Mouse (Mus musculus): ENCODE measurements around the gene Speg. TPM values are rescaled to one million over a fixed set of nuclear protein-coding genes. Genes with fewer than 3 reads are reported as not detected.

The Speg gene
- polyA plus RNA-seq (2015; fragmentation: Nextera tagmentation; extraction: Ambion mirVana), result 15.9 and 16.0 TPM in 2 replicates

DNA sequence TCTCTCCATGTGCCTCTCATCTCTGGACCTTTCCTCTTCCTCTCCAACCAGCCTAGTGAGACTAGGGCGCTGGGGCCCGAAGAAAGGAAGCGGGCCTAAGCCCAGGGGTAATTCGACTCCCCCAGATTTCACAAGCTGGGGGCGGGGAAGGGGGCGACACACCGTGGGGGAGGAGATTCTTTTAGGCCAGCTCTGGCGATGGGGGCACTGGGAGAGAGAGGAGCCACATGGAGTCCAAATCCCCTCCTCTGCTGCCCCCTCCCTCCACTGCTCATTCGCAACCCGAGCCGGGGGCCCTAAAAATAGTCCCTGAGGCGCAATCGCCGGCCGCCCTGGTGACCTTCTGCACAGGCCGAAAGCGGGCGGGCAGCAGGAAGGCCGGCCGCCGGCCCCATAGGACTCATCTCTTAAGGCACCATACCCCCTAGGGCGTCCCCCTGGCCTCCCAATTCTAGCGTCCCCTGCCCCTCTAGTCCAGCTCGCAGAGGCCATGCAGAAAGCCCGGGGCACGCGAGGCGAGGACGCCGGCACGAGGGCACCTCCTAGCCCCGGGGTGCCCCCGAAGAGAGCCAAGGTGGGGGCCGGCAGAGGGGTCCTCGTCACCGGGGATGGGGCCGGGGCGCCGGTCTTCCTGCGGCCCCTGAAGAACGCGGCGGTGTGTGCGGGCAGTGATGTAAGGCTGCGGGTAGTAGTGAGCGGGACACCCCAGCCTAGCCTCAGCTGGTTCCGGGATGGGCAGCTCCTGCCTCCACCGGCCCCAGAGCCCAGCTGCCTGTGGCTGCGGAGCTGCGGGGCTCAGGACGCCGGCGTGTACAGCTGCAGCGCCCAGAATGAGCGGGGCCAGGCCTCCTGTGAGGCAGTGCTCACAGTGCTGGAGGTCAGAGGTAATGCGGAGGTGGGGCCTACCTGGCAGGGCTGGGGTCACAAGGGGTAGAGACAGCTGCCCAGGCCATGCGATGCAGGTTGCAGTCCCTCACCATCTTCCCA, at the start of gene Speg:
Gene Speg, plus strand, starts transcription at position 348 of the 987 bp plus-strand sequence.
- H3K4me2 ChIP-seq, result peak within 1 kb of the TSS; percentile 52
- no peaks in the 10 kb centered on the region for H3K9me3 ChIP-seq
- no peak within 1 kb of the TSS for H3K27ac ChIP-seq
- no peaks in the 10 kb centered on the region for H3K36me3 ChIP-seq
- ATAC-seq (ENCODE audit: low FRiP score), result 0 out of 2 replicates have a peak, but pooled peaks have one; percentile 1
- peak within 1 kb of the TSS; percentile 64 for H3K9ac ChIP-seq
- H3K4me1 ChIP-seq (replicated peaks), result peaks cover 19% of the 10 kb centered on the region
- H3K4me3 ChIP-seq, result peak within 1 kb of the TSS; percentile 22
- peaks cover 62% of the 10 kb centered on the region for H3K27me3 ChIP-seq
- 6% methylated on average over 56 of the region's 57 CpGs for WGBS

DNA sequence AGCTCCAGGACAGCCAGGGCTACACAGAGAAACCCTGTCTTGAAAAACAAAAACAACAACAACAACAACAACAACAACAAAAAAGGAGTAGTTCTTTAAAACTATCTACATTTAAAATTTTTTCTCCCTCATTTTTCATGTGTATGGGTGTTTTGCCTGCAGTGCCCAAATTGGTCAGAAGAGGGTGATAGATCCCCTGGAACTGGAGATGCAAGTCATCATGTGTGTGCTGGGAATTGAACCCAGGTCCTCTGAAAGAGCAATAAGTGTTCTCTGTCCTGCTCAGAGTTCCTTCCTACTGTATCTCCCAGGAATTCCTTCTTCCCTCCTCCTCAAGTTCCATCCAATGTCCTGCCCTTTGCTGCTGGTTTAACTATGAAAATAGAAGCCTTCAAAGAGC, 47.6 kb upstream of the Speg start:
- Histone ChIP-seq H3K9ac (no peak overlapping the region), H3K27ac (no peak overlapping the region), H3K9me3 (no peaks in the 10 kb centered on the region), H3K27me3 (peaks cover 4% of the 10 kb centered on the region; the same call in 1 of the 2 replicates), H3K4me1 (replicated peaks) (no peaks in the 10 kb centered on the region), H3K4me3 (no peak overlapping the region), H3K4me2 (no peak overlapping the region), H3K36me3 (no peaks in the 10 kb centered on the region)
- ATAC-seq (ENCODE audit: low FRiP score), result no peak

- no peak for ATAC-seq (ENCODE audit: low FRiP score)
- Histone ChIP-seq H3K4me3 (no peak overlapping the region), H3K36me3 (no peaks in the 10 kb centered on the region), H3K4me2 (no peak overlapping the region), H3K27ac (no peak overlapping the region), H3K9me3 (no peaks in the 10 kb centered on the region), H3K27me3 (peaks cover 4% of the 10 kb centered on the region; the same call in 1 of the 2 replicates), H3K4me1 (replicated peaks) (no peaks in the 10 kb centered on the region), H3K9ac (no peak overlapping the region)
- 87% methylated on average over 1 of the region's 1 CpGs for WGBS
Measured at GRCm38 (mm10) chr1:75331271-75331670, 43.8 kb upstream of the Speg start.

DNA sequence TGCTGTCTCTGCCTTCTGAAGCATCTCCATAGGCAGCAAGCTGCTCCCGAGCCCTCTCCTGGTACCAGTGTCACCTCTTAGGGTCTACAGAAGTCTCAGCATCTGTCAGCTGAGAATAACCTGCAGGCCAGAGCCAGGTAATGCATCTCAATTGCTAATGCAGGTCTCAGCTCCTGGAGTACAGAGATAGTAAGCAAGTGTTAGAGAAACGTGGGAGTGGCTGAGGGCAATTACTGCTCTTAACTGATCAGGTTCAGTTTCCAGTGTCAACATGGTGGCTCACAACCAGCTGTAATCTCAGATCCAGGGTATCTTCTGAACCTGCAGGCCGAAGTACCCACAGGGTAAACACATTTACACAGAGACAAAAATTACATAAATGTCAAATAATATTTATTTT, 38.6 kb upstream of the Speg start:
- H3K4me1 ChIP-seq (replicated peaks), result peaks cover 25% of the 10 kb centered on the region
- no peak overlapping the region for H3K9ac ChIP-seq
- no peak overlapping the region for H3K4me2 ChIP-seq
- no peaks in the 10 kb centered on the region for H3K27me3 ChIP-seq
- no peaks in the 10 kb centered on the region for H3K9me3 ChIP-seq
- ATAC-seq (ENCODE audit: low FRiP score), result no peak
- no peaks in the 10 kb centered on the region for H3K36me3 ChIP-seq
- H3K27ac ChIP-seq, result no peak overlapping the region
- WGBS, result 79% methylated on average over 3 of the region's 3 CpGs
- no peak overlapping the region for H3K4me3 ChIP-seq

DNA sequence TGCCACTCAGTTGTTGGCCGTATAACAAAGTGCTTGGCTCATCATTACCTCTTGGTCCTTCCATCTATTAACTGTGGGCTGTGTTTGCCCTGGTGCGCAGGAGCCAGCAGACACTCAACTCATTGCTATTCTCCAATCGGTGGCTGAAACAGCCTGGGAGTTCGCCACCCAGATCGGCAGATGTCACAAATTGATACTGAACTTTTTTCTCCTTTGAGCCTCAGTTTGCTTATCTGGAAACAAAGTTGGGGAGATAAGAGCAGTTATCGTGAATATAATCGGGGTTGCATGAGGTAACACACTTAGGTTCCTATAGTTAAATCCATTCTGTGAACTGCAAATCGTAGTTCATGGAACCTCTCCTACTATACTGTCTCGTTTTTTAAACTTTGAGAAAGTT, 38.0 kb upstream of the Speg start:
- H3K27me3 ChIP-seq, result peaks cover 4% of the 10 kb centered on the region; the same call in 1 of the 2 replicates
- no peaks in the 10 kb centered on the region for H3K9me3 ChIP-seq
- peaks cover 25% of the 10 kb centered on the region for H3K4me1 ChIP-seq (replicated peaks)
- no peak overlapping the region for H3K4me2 ChIP-seq
- no peak overlapping the region for H3K9ac ChIP-seq
- 83% methylated on average over 9 of the region's 9 CpGs for WGBS
- H3K4me3 ChIP-seq, result no peak overlapping the region
- no peak for ATAC-seq (ENCODE audit: low FRiP score)
- H3K36me3 ChIP-seq, result no peaks in the 10 kb centered on the region
- H3K27ac ChIP-seq, result no peak overlapping the region

- Histone ChIP-seq H3K9ac (peak overlapping the region; percentile 29), H3K4me1 (replicated peaks) (peaks cover 25% of the 10 kb centered on the region), H3K4me3 (no peak overlapping the region), H3K27me3 (peaks cover 5% of the 10 kb centered on the region; the same call in 1 of the 2 replicates), H3K4me2 (no peak overlapping the region), H3K27ac (peak overlapping the region; percentile 79), H3K36me3 (no peaks in the 10 kb centered on the region), H3K9me3 (no peaks in the 10 kb centered on the region)
- ATAC-seq (ENCODE audit: low FRiP score), result peak; percentile 29; the same call in 1 of the 2 replicates
- WGBS, result 29% methylated on average over 11 of the region's 11 CpGs
Measured at GRCm38 (mm10) chr1:75338091-75338694, 36.9 kb upstream of the Speg start.

- peak overlapping the region; percentile 15; the same call in 1 of the 2 replicates for H3K9ac ChIP-seq
- peaks cover 28% of the 10 kb centered on the region for H3K4me1 ChIP-seq (replicated peaks)
- H3K4me2 ChIP-seq, result no peak overlapping the region
- H3K27me3 ChIP-seq, result peaks cover 5% of the 10 kb centered on the region; the same call in 1 of the 2 replicates
- WGBS, result 26% methylated on average over 9 of the region's 9 CpGs
- H3K36me3 ChIP-seq, result no peaks in the 10 kb centered on the region
- H3K27ac ChIP-seq, result peak overlapping the region; percentile 79
- no peaks in the 10 kb centered on the region for H3K9me3 ChIP-seq
- no peak overlapping the region for H3K4me3 ChIP-seq
- peak; percentile 62; the same call in 1 of the 2 replicates for ATAC-seq (ENCODE audit: low FRiP score)
Measured at GRCm38 (mm10) chr1:75339337-75339736, 35.8 kb upstream of the Speg start.

GRCm38 (mm10) chr1:75340519-75340918, 34.6 kb upstream of the Speg start:
- H3K36me3 ChIP-seq, result no peaks in the 10 kb centered on the region
- no peak overlapping the region for H3K27ac ChIP-seq
- no peak overlapping the region for H3K4me3 ChIP-seq
- no peak overlapping the region for H3K4me2 ChIP-seq
- no peak for ATAC-seq (ENCODE audit: low FRiP score)
- no peaks in the 10 kb centered on the region for H3K9me3 ChIP-seq
- H3K4me1 ChIP-seq (replicated peaks), result peaks cover 39% of the 10 kb centered on the region
- H3K27me3 ChIP-seq, result peaks cover 15% of the 10 kb centered on the region; the same call in 1 of the 2 replicates
- no peak overlapping the region for H3K9ac ChIP-seq
- 68% methylated on average over 2 of the region's 2 CpGs for WGBS

DNA sequence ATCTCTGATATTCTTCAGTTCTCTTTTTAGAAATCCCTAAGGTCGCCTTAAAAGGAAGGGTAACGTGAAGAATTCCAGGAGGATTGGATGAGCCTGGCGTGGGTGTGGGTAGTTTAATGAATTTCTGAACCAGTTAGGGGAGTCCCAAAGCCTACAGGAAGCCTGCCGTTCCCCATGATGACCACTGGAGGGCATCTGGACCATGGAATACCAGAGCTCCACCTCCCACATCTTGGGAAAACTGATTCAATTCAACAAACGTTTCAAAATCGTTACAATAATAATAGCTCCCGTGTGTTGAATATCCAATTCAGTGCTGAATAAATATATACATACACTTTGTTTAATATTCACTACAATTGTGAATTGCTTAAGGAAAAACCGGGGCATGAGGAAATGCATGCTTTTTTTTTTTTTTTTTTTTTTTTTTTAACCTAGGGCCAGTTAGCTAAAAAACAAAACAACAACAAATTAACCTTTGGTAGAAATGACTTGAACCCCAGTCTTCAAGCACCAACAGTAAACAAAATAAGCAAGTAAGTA, 32.2 kb upstream of the Speg start:
- Histone ChIP-seq H3K4me3 (no peak overlapping the region), H3K9me3 (no peaks in the 10 kb centered on the region), H3K9ac (no peak overlapping the region), H3K27ac (no peak overlapping the region), H3K27me3 (peaks cover 20% of the 10 kb centered on the region; the same call in 1 of the 2 replicates), H3K4me1 (replicated peaks) (peaks cover 38% of the 10 kb centered on the region), H3K36me3 (no peaks in the 10 kb centered on the region), H3K4me2 (no peak overlapping the region)
- under 1% methylated on average over 8 of the region's 8 CpGs for WGBS
- ATAC-seq (ENCODE audit: low FRiP score), result no peak

DNA sequence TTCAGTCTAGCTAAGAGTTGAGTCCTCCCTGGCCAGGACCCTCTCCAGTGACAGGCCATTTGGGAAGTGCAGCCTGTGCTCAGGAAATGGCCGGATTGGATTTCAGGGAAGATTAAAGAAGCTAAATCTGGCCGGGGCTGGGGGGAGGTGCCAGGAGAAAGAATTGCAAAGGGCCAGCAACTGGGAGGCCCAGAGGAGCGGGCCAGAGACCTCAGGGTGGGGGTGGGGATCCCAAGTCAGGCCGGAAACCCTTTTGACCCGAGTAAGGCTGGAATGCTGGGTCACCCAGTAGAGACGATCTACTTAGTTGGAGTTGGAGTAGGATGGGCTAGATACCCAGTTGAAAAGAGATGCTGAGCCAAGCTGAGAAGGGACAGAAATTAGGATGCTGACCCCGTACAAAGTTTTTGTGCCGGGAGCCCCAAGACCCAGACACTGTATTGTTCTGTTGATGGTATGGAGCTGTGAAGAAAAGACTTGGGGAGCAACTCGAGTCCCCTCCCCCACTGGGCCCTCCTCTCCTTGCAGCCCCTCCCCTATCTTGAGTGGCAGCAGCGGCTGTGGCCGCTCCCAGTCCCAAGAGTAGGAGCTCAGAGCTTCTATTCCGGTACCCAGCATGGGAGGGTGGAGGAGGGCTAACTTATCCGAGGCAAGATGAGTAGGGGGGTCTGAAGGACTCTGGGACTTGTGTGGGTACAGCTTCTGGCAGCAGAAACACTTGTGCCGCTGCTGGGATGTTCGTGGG, 30.6 kb upstream of the Speg start:
- Histone ChIP-seq H3K27ac (no peak overlapping the region), H3K36me3 (no peaks in the 10 kb centered on the region), H3K9me3 (no peaks in the 10 kb centered on the region), H3K9ac (no peak overlapping the region), H3K4me3 (no peak overlapping the region), H3K4me2 (no peak overlapping the region), H3K27me3 (peaks cover 20% of the 10 kb centered on the region; the same call in 1 of the 2 replicates), H3K4me1 (replicated peaks) (peaks cover 23% of the 10 kb centered on the region)
- 5% methylated on average over 15 of the region's 15 CpGs for WGBS
- ATAC-seq (ENCODE audit: low FRiP score), result no peak

GRCm38 (mm10) chr1:75345036-75345935, 29.8 kb upstream of the Speg start:
- Histone ChIP-seq H3K4me1 (replicated peaks) (peaks cover 17% of the 10 kb centered on the region), H3K36me3 (no peaks in the 10 kb centered on the region), H3K27ac (no peak overlapping the region), H3K4me3 (no peak overlapping the region), H3K27me3 (peaks cover 20% of the 10 kb centered on the region; the same call in 1 of the 2 replicates), H3K4me2 (no peak overlapping the region), H3K9ac (no peak overlapping the region), H3K9me3 (no peaks in the 10 kb centered on the region)
- no peak for ATAC-seq (ENCODE audit: low FRiP score)
- 33% methylated on average over 20 of the region's 20 CpGs for WGBS
